In the genomic region with DNA sequence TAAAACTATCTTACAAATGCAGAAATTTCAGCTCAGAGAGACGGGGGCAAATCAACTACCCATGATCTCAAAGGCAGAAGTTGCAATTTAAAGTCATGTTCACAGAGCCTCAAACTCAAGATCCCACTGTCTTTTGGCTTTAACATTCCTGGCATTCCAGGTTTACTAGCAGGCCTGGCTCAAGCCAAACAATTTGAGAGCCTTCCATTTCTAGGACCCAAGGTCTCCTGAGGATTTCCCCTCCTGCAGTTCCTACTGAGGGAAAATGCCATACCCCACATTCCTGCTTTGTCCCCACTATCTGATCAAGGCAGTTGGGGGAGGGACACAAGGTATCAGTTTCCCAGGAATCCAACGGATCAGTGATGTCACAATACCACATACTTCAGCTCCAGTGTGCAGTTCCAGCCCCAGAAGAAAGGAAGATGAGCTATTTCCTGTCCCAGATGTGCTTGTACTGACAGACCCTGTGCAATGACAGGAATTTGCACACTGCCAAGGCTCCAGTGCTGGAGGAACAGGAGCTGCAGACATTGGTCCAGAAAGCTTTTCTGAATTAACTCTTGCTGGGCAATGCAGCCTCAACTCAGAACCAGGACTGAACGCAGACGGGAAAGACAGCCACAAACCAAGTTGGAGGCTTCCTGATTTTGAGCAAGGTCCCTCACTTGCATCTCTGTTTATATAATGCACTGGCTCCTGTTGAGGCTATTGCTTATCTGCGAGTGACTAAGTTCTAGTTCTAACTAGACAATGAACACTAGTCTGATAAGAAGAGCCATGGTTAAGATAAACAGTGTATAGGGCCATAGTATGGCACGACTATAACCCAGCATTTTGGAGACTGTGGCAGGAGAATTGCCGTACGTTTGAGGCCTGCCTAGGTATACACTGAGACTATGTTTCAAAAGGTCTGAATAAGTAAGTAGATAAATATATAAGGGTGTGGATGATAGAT, we compare ENCODE assay signal across 11 mouse cellular contexts. TPM values are rescaled to one million over a fixed set of nuclear protein-coding genes. Genes with fewer than 3 reads are reported as not detected.
DNase-seq lines count a peak whose midpoint lies in the region; ATAC-seq and TF ChIP-seq lines count a peak whose summit lies in the region.
"Had no signal": no experiment of that assay in that cellular context is flagged by ENCODE, and none has a peak within 500 bp of the region (broad histone marks: within the 10 kb centered on the region; RNA-seq: fewer than 3 reads in every experiment).

No protein-coding gene starts in this region.

- peaks cover 16% of the 10 kb centered on the region for H3K4me1 ChIP-seq in heart, embryonic 10.5 days
- H3K4me1 ChIP-seq in lung, postnatal 0 days (ENCODE audit: insufficient read depth, low read depth, low read length): no peaks in the 10 kb centered on the region

- no peaks in the 10 kb centered on the region for H3K27me3 ChIP-seq in heart, embryonic 10.5 days (ENCODE audit: insufficient read depth, poor library complexity, severe bottlenecking)
- H3K27me3 ChIP-seq in lung, postnatal 0 days (replicated peaks; ENCODE audit: insufficient read depth, low read length): no peaks in the 10 kb centered on the region

- H3K27ac ChIP-seq in heart, embryonic 10.5 days: peak overlapping the region; percentile 71
- no peak overlapping the region for H3K27ac ChIP-seq in lung, postnatal 0 days (ENCODE audit: low read length)

- no peaks in the 10 kb centered on the region for H3K36me3 ChIP-seq in heart, embryonic 10.5 days
- no peaks in the 10 kb centered on the region for H3K36me3 ChIP-seq in lung, postnatal 0 days (ENCODE audit: insufficient read depth, low read length)

- 31% methylated on average over 8 of the region's 8 CpGs for WGBS in heart, embryonic 10.5 days
- WGBS in lung, postnatal 0 days: 31% methylated on average over 8 of the region's 8 CpGs

- ATAC-seq in lung, postnatal 0 days: peak; percentile 72
- 0 out of 2 replicates have a peak, but pooled peaks have one; percentile 9 for ATAC-seq in granulocyte monocyte progenitor cell, adult 5-6 weeks (replicated peaks; ENCODE audit: poor library complexity, severe bottlenecking)

- H3K9ac ChIP-seq in lung, postnatal 0 days (replicated peaks; ENCODE audit: low read depth): no peak overlapping the region

- H3K4me2 ChIP-seq in lung, postnatal 0 days (replicated peaks; ENCODE audit: low read depth, low read length): no peak overlapping the region

- no peak overlapping the region for H3K4me3 ChIP-seq in heart, embryonic 10.5 days
- no peak overlapping the region for H3K4me3 ChIP-seq in lung, postnatal 0 days (ENCODE audit: low read depth, low read length)

- TF ChIP-seq EP300 in lung, postnatal 0 days (IDR thresholded peaks at IDR 0.05): no peak

- no peaks in the 10 kb centered on the region for H3K9me3 ChIP-seq in heart, embryonic 10.5 days
- no peaks in the 10 kb centered on the region for H3K9me3 ChIP-seq in lung, postnatal 0 days (ENCODE audit: low read length)

- no peak for TF ChIP-seq CTCF in lung, postnatal 0 days (IDR thresholded peaks at IDR 0.05)

- DNase-seq in heart, embryonic 10.5 days (ENCODE audit: low spot score): peak; percentile 80
- no peak for DNase-seq in heart, adult 18-20 months
- DNase-seq in lung, postnatal 0 days (ENCODE audit: low spot score): peak; percentile 45
- no peak for DNase-seq in lung, adult 18-20 months
- DNase-seq in lung, postnatal 14 days: peak; percentile 4
- no peak for DNase-seq in adrenal gland, postnatal 10 days
- DNase-seq in thymus, adult 18-20 months: no peak
- DNase-seq: adrenal gland, postnatal 14 days; gastrocnemius, postnatal 36 days had no signal

RNA-seq across cellular contexts. Expression of a gene that starts 9.2 kb away (rescaled TPM):
- polyA plus RNA-seq in heart, embryonic 10.5 days (2016; fragmentation: Nextera tagmentation; extraction: Ambion mirVana): 16.2 and 19.8 TPM in 2 replicates
- 1 to 10 TPM; 8.0 to 8.5 TPM for total RNA-seq in heart, adult 18-20 months (2021)
- polyA plus RNA-seq in lung, postnatal 0 days (2015; fragmentation: Nextera tagmentation; extraction: Ambion mirVana): 15.8 and 16.4 TPM in 2 replicates
- 14.4 and 18.0 TPM in 2 replicates for total RNA-seq in granulocyte monocyte progenitor cell, adult 5-6 weeks (2014; fragmentation: Nextera tagmentation)
- total RNA-seq in granulocyte monocyte progenitor cell, adult 5-6 weeks (2017): 13.9 and 18.0 TPM in 2 replicates
- total RNA-seq in adrenal gland, postnatal 10 days (2021): 10 to 100 TPM; 12.5 to 17.9 TPM

RNA-seq across cellular contexts. Expression of a gene that starts 42.0 kb away (rescaled TPM):
- polyA plus RNA-seq in heart, embryonic 10.5 days (2016; fragmentation: Nextera tagmentation; extraction: Ambion mirVana): not detected in 2 replicates
- total RNA-seq in heart, adult 18-20 months (2021): not detected
- not detected in 2 replicates for polyA plus RNA-seq in lung, postnatal 0 days (2015; fragmentation: Nextera tagmentation; extraction: Ambion mirVana)
- total RNA-seq in granulocyte monocyte progenitor cell, adult 5-6 weeks (2014; fragmentation: Nextera tagmentation): not detected in 2 replicates
- not detected in 2 replicates for total RNA-seq in granulocyte monocyte progenitor cell, adult 5-6 weeks (2017)
- total RNA-seq in adrenal gland, postnatal 10 days (2021): not detected
- total RNA-seq: adrenal gland, postnatal 14 days; gastrocnemius, postnatal 36 days; layer of hippocampus, postnatal 10 days had no signal

Comparison
In these comparisons a context has a peak if more than half of its experiments do, and no peak if none do; other contexts are left out.
1. DNase-seq: peak in heart, embryonic 10.5 days (single experiment), lung, postnatal 0 days (single experiment) and lung, postnatal 14 days (single experiment); none in heart, adult 18-20 months (0 of 2), lung, adult 18-20 months (0 of 2), adrenal gland, postnatal 10 days (single experiment) and thymus, adult 18-20 months (0 of 2).